9 mouse cellular contexts compared by ENCODE assay signal in genomic region chr1:46022262-46022661, GRCm38 (mm10). TPM values are rescaled to one million over a fixed set of nuclear protein-coding genes. Genes with fewer than 3 reads are reported as not detected.
DNase-seq lines count a peak whose midpoint lies in the region; ATAC-seq and TF ChIP-seq lines count a peak whose summit lies in the region.
"Had no signal": no experiment of that assay in that cellular context is flagged by ENCODE, and none has a peak within 500 bp of the region (broad histone marks: within the 10 kb centered on the region; RNA-seq: fewer than 3 reads in every experiment).

No protein-coding gene starts in this region.

- intact Hi-C loops in heart, postnatal 25 days (cut with DNase I): loop anchor here (2.0 kb wide), 1 partner anchor 205 kb away; no protein-coding TSS in a partner anchor

- H3K4me1 ChIP-seq in heart, postnatal 0 days (ENCODE audit: control insufficient read depth, insufficient read depth): no peaks in the 10 kb centered on the region
- no peaks in the 10 kb centered on the region for H3K4me1 ChIP-seq in hindbrain, postnatal 0 days (ENCODE audit: insufficient read depth, low read length)
- no peaks in the 10 kb centered on the region for H3K4me1 ChIP-seq in liver, embryonic 14.5 days (replicated peaks; ENCODE audit: control insufficient read depth in 2 of 2, insufficient read depth in 2 of 2, low read length in 1 of 2)
- H3K4me1 ChIP-seq: neural tube, embryonic 13.5 days had no signal

- TF ChIP-seq EP300 in heart, postnatal 0 days (IDR thresholded peaks at IDR 0.05; ENCODE audit: low read depth): no peak
- TF ChIP-seq EP300 in liver, embryonic 14.5 days (IDR thresholded peaks at IDR 0.05; ENCODE audit: low read depth): no peak

- peak; percentile 66 for TF ChIP-seq CTCF in heart, postnatal 0 days (IDR thresholded peaks at IDR 0.05; ENCODE audit: low read depth)
- TF ChIP-seq CTCF in hindbrain, postnatal 0 days (IDR thresholded peaks at IDR 0.05; ENCODE audit: low read depth): peak; percentile 79
- TF ChIP-seq CTCF in liver, embryonic 14.5 days (IDR thresholded peaks at IDR 0.05; ENCODE audit: low read depth): peak; percentile 43; the same call in 1 of the 2 replicates

- H3K27ac ChIP-seq in heart, postnatal 0 days (ENCODE audit: low read depth): no peak overlapping the region
- no peak overlapping the region for H3K27ac ChIP-seq in hindbrain, postnatal 0 days
- H3K27ac ChIP-seq in liver, embryonic 14.5 days: no peak overlapping the region
- H3K27ac ChIP-seq: neural tube, embryonic 13.5 days had no signal

- no peaks in the 10 kb centered on the region for H3K27me3 ChIP-seq in heart, postnatal 0 days (ENCODE audit: control insufficient read depth, insufficient read depth, low read length)
- H3K27me3 ChIP-seq in hindbrain, postnatal 0 days (ENCODE audit: insufficient read depth, low read length): no peaks in the 10 kb centered on the region
- H3K27me3 ChIP-seq in liver, embryonic 14.5 days (ENCODE audit: control insufficient read depth, insufficient read depth, low read length): no peaks in the 10 kb centered on the region
- H3K27me3 ChIP-seq: neural tube, embryonic 13.5 days had no signal

- H3K4me3 ChIP-seq in heart, postnatal 0 days (ENCODE audit: low read depth, low read length): no peak overlapping the region
- H3K4me3 ChIP-seq in hindbrain, postnatal 0 days (ENCODE audit: low read length): no peak overlapping the region
- H3K4me3 ChIP-seq in liver, embryonic 14.5 days (ENCODE audit: insufficient read depth in 1 of 2, low read depth in 2 of 2, low read length in 2 of 2): no peak overlapping the region
- H3K4me3 ChIP-seq: neural tube, embryonic 13.5 days had no signal

- H3K9ac ChIP-seq in heart, postnatal 0 days (replicated peaks; ENCODE audit: low read depth, low read length): no peak overlapping the region
- no peak overlapping the region for H3K9ac ChIP-seq in hindbrain, postnatal 0 days (replicated peaks; ENCODE audit: low read length)
- no peak overlapping the region for H3K9ac ChIP-seq in liver, embryonic 14.5 days (replicated peaks)
- H3K9ac ChIP-seq: neural tube, embryonic 13.5 days had no signal

- H3K4me2 ChIP-seq in heart, postnatal 0 days (ENCODE audit: low read depth, low read length): no peak overlapping the region
- no peak overlapping the region for H3K4me2 ChIP-seq in hindbrain, postnatal 0 days (ENCODE audit: low read depth, low read length)
- H3K4me2 ChIP-seq in liver, embryonic 14.5 days (ENCODE audit: low read depth): no peak overlapping the region
- H3K4me2 ChIP-seq: neural tube, embryonic 13.5 days had no signal

- H3K36me3 ChIP-seq in heart, postnatal 0 days (replicated peaks; ENCODE audit: control insufficient read depth, insufficient read depth, low read length): no peaks in the 10 kb centered on the region
- H3K36me3 ChIP-seq in hindbrain, postnatal 0 days (ENCODE audit: insufficient read depth, low read length): no peaks in the 10 kb centered on the region
- no peaks in the 10 kb centered on the region for H3K36me3 ChIP-seq in liver, embryonic 14.5 days (replicated peaks; ENCODE audit: control insufficient read depth, insufficient read depth, low read depth)
- H3K36me3 ChIP-seq: neural tube, embryonic 13.5 days had no signal

- peak; percentile 43 for DNase-seq in heart, postnatal 0 days (ENCODE audit: low spot score)
- DNase-seq in heart, postnatal 25 days (ENCODE audit: low spot score): no peak
- peak; percentile 34 for DNase-seq in ES-CJ7 (ENCODE audit: low read depth, low spot score)
- DNase-seq in c-Kit-positive CD71-negative TER-119-negative erythroid progenitor cells, embryonic 14.5 days (ENCODE audit: low read depth): peak; percentile 26
- peak; percentile 72 for DNase-seq in hindbrain, postnatal 0 days (ENCODE audit: low spot score)
- DNase-seq in liver, embryonic 14.5 days (ENCODE audit: low read depth in 3 of 3, low spot score in 3 of 3): peak in 1 of 3 experiments; percentile 2
- DNase-seq in B cell, adult 2 months: no peak

- 22% methylated on average over 2 of the region's 2 CpGs for WGBS in heart, postnatal 0 days
- 26% methylated on average over 2 of the region's 2 CpGs for WGBS in hindbrain, postnatal 0 days
- WGBS in liver, embryonic 14.5 days (ENCODE audit: insufficient replicate concordance): 8% methylated on average over 2 of the region's 2 CpGs

- H3K9me3 ChIP-seq in heart, postnatal 0 days (replicated peaks; ENCODE audit: control insufficient read depth, low read length): no peaks in the 10 kb centered on the region
- H3K9me3 ChIP-seq in hindbrain, postnatal 0 days (ENCODE audit: low read length): no peaks in the 10 kb centered on the region
- no peaks in the 10 kb centered on the region for H3K9me3 ChIP-seq in liver, embryonic 14.5 days (ENCODE audit: control insufficient read depth, low read length)
- H3K9me3 ChIP-seq: neural tube, embryonic 13.5 days had no signal

- ATAC-seq in heart, postnatal 0 days (ENCODE audit: insufficient read depth, low read depth): no peak
- peak; percentile 63 for ATAC-seq in hindbrain, postnatal 0 days
- no peak for ATAC-seq in liver, embryonic 14.5 days (ENCODE audit: insufficient read depth)
- ATAC-seq in CD4-positive, CD25-positive, alpha-beta regulatory T cell, adult 4 months: no peak

RNA-seq across cellular contexts. Expression of gene Dnah7b, which starts 43.9 kb away (rescaled TPM):
- 1.4 and 2.4 TPM in 2 replicates for total RNA-seq in heart, postnatal 0 days (2014; rRNA removed; ENCODE audit: low replicate concordance)
- 0.52 and 0.59 TPM in 2 replicates for polyA plus RNA-seq in heart, postnatal 0 days (2015; fragmentation: Nextera tagmentation; extraction: Ambion mirVana)
- under 1 TPM; 0.39 to 0.87 TPM for total RNA-seq in heart, postnatal 25 days (2021)
- total RNA-seq in hindbrain, postnatal 0 days (2014; rRNA removed): 3.1 and 3.9 TPM in 2 replicates
- polyA plus RNA-seq in hindbrain, postnatal 0 days (2015; fragmentation: Nextera tagmentation; extraction: Ambion mirVana): 2.0 TPM in 2 replicates
- 0.02 and 0.09 TPM in 2 replicates for polyA plus RNA-seq in liver, embryonic 14.5 days (2012; rRNA removed)
- 0.04 and 0.16 TPM in 2 replicates for polyA plus RNA-seq in liver, embryonic 14.5 days (2014; fragmentation: Nextera tagmentation; extraction: Ambion mirVana)
- 1 to 10 TPM in 1 of 2 experiments, not detected in 1; 1.6 TPM for polyA plus RNA-seq in CD4-positive, CD25-positive, alpha-beta regulatory T cell, adult 4 months (2017; shearing (Covaris generic))

Comparison
In these comparisons a context has a peak if more than half of its experiments do, and no peak if none do; other contexts are left out.
1. DNase-seq: peak in heart, postnatal 0 days (single experiment), ES-CJ7 (single experiment), c-Kit-positive CD71-negative TER-119-negative erythroid progenitor cells, embryonic 14.5 days (single experiment) and hindbrain, postnatal 0 days (single experiment); none in heart, postnatal 25 days (single experiment) and B cell, adult 2 months (0 of 2).
2. Peak in every context shown above with its lines, with median percentiles within 50 percentile points of each other: CTCF ChIP-seq.